20 mouse cellular contexts compared by ENCODE assay signal in the genomic region with DNA sequence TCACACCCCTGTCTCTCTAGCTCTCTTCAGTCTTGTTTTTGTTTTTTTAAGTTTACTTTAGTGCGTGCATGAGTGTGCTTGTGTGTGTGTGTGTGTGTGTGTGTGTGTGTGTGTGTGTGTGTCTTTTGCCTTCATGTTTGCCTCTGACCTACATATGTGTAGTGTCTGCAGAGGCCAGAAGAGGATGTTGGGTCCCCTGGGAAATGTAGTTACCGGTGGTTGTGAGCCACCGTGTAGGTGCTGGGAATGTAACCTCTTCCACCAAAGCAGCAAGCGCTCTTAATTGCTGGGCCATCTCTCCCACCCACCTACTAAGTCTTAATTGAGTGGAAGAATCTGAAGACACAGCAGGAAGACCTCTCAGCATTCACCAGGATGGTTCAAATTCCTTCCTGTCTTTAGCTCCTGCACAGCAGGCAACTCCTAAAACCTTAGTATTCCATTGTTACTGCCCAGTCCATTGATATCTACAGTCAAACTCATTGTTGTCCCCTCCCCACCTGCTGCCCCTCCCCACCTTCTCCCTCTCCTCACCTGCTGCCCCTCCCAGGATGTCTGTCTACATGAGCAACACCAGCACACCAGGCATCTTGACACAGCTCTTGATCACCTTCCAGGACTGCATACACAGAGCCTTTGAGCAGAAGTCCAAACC. TPM values are rescaled to one million over a fixed set of nuclear protein-coding genes. Genes with fewer than 3 reads are reported as not detected.
DNase-seq lines count a peak whose midpoint lies in the region; ATAC-seq and TF ChIP-seq lines count a peak whose summit lies in the region.
"Had no signal": no experiment of that assay in that cellular context is flagged by ENCODE, and none has a peak within 500 bp of the region (broad histone marks: within the 10 kb centered on the region; RNA-seq: fewer than 3 reads in every experiment).

No protein-coding gene starts in this region.

- H3K4me2 ChIP-seq in lung, postnatal 0 days (replicated peaks; ENCODE audit: low read depth, low read length), result no peak overlapping the region
- H3K4me2 ChIP-seq: embryonic facial prominence, embryonic 13.5 days; liver, embryonic 15.5 days had no signal

- 47% methylated on average over 4 of the region's 4 CpGs for WGBS in lung, postnatal 0 days

- no peak overlapping the region for H3K9ac ChIP-seq in lung, postnatal 0 days (replicated peaks; ENCODE audit: low read depth)
- H3K9ac ChIP-seq: embryonic facial prominence, embryonic 13.5 days; liver, embryonic 15.5 days had no signal

- H3K4me3 ChIP-seq in lung, postnatal 0 days (ENCODE audit: low read depth, low read length), result no peak overlapping the region
- H3K4me3 ChIP-seq: embryonic facial prominence, embryonic 13.5 days; hindbrain, embryonic 10.5 days; liver, embryonic 15.5 days had no signal

- H3K27ac ChIP-seq in lung, postnatal 0 days (ENCODE audit: low read length), result no peak overlapping the region
- H3K27ac ChIP-seq: embryonic facial prominence, embryonic 13.5 days; hindbrain, embryonic 10.5 days; liver, embryonic 15.5 days had no signal

- DNase-seq in lung, postnatal 0 days (ENCODE audit: low spot score), result no peak
- no peak for DNase-seq in lung, postnatal 14 days
- peak; percentile 37 for DNase-seq in thymus, postnatal 14 days
- no peak for DNase-seq in thymus, postnatal 25 days
- DNase-seq in WW6 (ENCODE audit: low read depth, low spot score), result peak; percentile 67
- peak; percentile 69 for DNase-seq in yolk sac, embryonic 10.5 days (ENCODE audit: low spot score)
- DNase-seq in layer of hippocampus, postnatal 36 days, result no peak
- DNase-seq in layer of hippocampus, postnatal 25 days (ENCODE audit: extremely low spot score in 1 of 2, low spot score in 1 of 2), result no peak
- DNase-seq: adrenal gland, postnatal 14 days; cerebellum, postnatal 10 days; gastrocnemius, postnatal 25 days; kidney, adult 9 months; kidney, postnatal 36 days; layer of hippocampus, adult 9-11 months; lung, postnatal 36 days; right cerebral cortex, adult 18-20 months had no signal

- no peaks in the 10 kb centered on the region for H3K9me3 ChIP-seq in lung, postnatal 0 days (ENCODE audit: low read length)
- H3K9me3 ChIP-seq: embryonic facial prominence, embryonic 13.5 days; hindbrain, embryonic 10.5 days; liver, embryonic 15.5 days had no signal

- H3K4me1 ChIP-seq in lung, postnatal 0 days (ENCODE audit: insufficient read depth, low read depth, low read length), result no peaks in the 10 kb centered on the region; the same call in 1 of the 2 replicates
- H3K4me1 ChIP-seq: embryonic facial prominence, embryonic 13.5 days; hindbrain, embryonic 10.5 days; liver, embryonic 15.5 days had no signal

- H3K36me3 ChIP-seq in lung, postnatal 0 days (ENCODE audit: insufficient read depth, low read length), result no peaks in the 10 kb centered on the region
- H3K36me3 ChIP-seq: embryonic facial prominence, embryonic 13.5 days; hindbrain, embryonic 10.5 days; liver, embryonic 15.5 days had no signal

- no peaks in the 10 kb centered on the region for H3K27me3 ChIP-seq in lung, postnatal 0 days (replicated peaks; ENCODE audit: insufficient read depth, low read length)
- H3K27me3 ChIP-seq: embryonic facial prominence, embryonic 13.5 days; liver, embryonic 15.5 days had no signal

- ATAC-seq in lung, postnatal 0 days, result peak; percentile 25; the same call in 1 of the 2 replicates
- ATAC-seq: forebrain, embryonic 14.5 days had no signal

- TF ChIP-seq EP300 in lung, postnatal 0 days (IDR thresholded peaks at IDR 0.05), result no peak

- TF ChIP-seq CTCF in lung, postnatal 0 days (IDR thresholded peaks at IDR 0.05), result no peak

RNA-seq across cellular contexts. Expression of a gene that starts 57.9 kb away (rescaled TPM):
- polyA plus RNA-seq in lung, postnatal 0 days (2015; fragmentation: Nextera tagmentation; extraction: Ambion mirVana), result 25.8 and 28.3 TPM in 2 replicates
- total RNA-seq in layer of hippocampus, postnatal 36 days (2021), result 10 to 100 TPM; 38.9 to 40.8 TPM
- total RNA-seq in layer of hippocampus, postnatal 25 days (2021), result 10 to 100 TPM; 35.5 to 37.6 TPM

Comparison
In these comparisons a context has a peak if more than half of its experiments do, and no peak if none do; other contexts are left out.
1. DNase-seq: peak in thymus, postnatal 14 days (single experiment), WW6 (single experiment) and yolk sac, embryonic 10.5 days (single experiment); none in lung, postnatal 0 days (single experiment), lung, postnatal 14 days (single experiment), thymus, postnatal 25 days (single experiment), layer of hippocampus, postnatal 36 days (0 of 2) and layer of hippocampus, postnatal 25 days (0 of 2).